Mouse (Mus musculus) midbrain, embryonic 12.5 days (tissue): ENCODE measurements around the gene Tldc2. TPM values are rescaled to one million over a fixed set of nuclear protein-coding genes. Genes with fewer than 3 reads are reported as not detected.

Experiments used
- ATAC-seq: fragments of 200-750 bp; cut with Nextera tagmentation; 2 replicates; pipeline ENCODE4 v1.8.0; 2017; ENCODE audit warnings: low read depth, moderate TSS enrichment, moderate library complexity; ENCODE audit not compliant: low FRiP score
- H3K27ac ChIP-seq: fragments of 300-500 bp; sonication (generic); replicated peaks from 2 replicates; pipeline ENCODE4 v1.5.1; 2016; ENCODE audit warnings: mild to moderate bottlenecking
- H3K27me3 ChIP-seq: fragments of 300-500 bp; sonication (generic); 2 replicates; pipeline ENCODE4 v1.6.1; 2016; ENCODE audit warnings: mild to moderate bottlenecking
- H3K36me3 ChIP-seq: fragments of 300-500 bp; sonication (generic); 2 replicates; pipeline ENCODE4 v1.6.1; 2016
- H3K4me1 ChIP-seq: fragments of 300-500 bp; sonication (generic); 2 replicates; pipeline ENCODE4 v1.6.1; 2016
- H3K4me2 ChIP-seq: fragments of 300-500 bp; sonication (generic); replicated peaks from 2 replicates; pipeline ENCODE4 v1.6.1; 2016; ENCODE audit warnings: mild to moderate bottlenecking, moderate library complexity
- H3K4me3 ChIP-seq: fragments of 300-500 bp; sonication (generic); 2 replicates; pipeline ENCODE4 v1.5.1; 2016; ENCODE audit warnings: mild to moderate bottlenecking
- H3K9ac ChIP-seq: fragments of 300-500 bp; sonication (generic); replicated peaks from 2 replicates; pipeline ENCODE4 v1.6.1; 2016; ENCODE audit warnings: mild to moderate bottlenecking, moderate library complexity
- H3K9me3 ChIP-seq: fragments of 300-500 bp; sonication (generic); 2 replicates; pipeline ENCODE4 v1.6.1; 2016; ENCODE audit warnings: mild to moderate bottlenecking
- WGBS: fragments of 180-500 bp; shearing (Covaris S2); methylation state at CpG from one replicate; pipeline ENCODE4 v1.1.7; 2016; 5-methylcytosine and 5-hydroxymethylcytosine counted together
- polyA plus RNA-seq: library from polyadenylated mRNA; unstranded; fragments of >200 nt; fragmentation: Nextera tagmentation; extraction: Ambion mirVana; gene quantifications from 2 replicates; pipeline ENCODE4 v1.2.1, GENCODE M21; 2016

The Tldc2 gene
- polyA plus RNA-seq, 1 experiment from 2014 or later = not detected

- WGBS = 96% methylated on average over 5 of the region's 5 CpGs
- Histone ChIP-seq H3K27me3 (no peaks in the 10 kb centered on the region), H3K9me3 (no peaks in the 10 kb centered on the region), H3K4me3 (no peak overlapping the region), H3K4me2 (no peak overlapping the region), H3K36me3 (peaks cover 63% of the 10 kb centered on the region), H3K27ac (no peak overlapping the region), H3K4me1 (peaks cover 34% of the 10 kb centered on the region), H3K9ac (no peak overlapping the region)
- ATAC-seq = no peak
These were observed 33.7 kb upstream of the Tldc2 start for GRCm38 (mm10) chr2:157053124-157053523.

GRCm38 (mm10) chr2:157053787-157054186, 33.1 kb upstream of the Tldc2 start:
- peaks cover 36% of the 10 kb centered on the region for H3K4me1 ChIP-seq
- ATAC-seq = no peak
- H3K9ac ChIP-seq = no peak overlapping the region
- peaks cover 62% of the 10 kb centered on the region for H3K36me3 ChIP-seq
- no peak overlapping the region for H3K4me3 ChIP-seq
- H3K27ac ChIP-seq = no peak overlapping the region
- no peaks in the 10 kb centered on the region for H3K27me3 ChIP-seq
- H3K9me3 ChIP-seq = no peaks in the 10 kb centered on the region
- WGBS = 70% methylated on average over 4 of the region's 4 CpGs
- no peak overlapping the region for H3K4me2 ChIP-seq

GRCm38 (mm10) chr2:157054297-157054696, 32.6 kb upstream of the Tldc2 start:
- Histone ChIP-seq H3K4me3 (no peak overlapping the region), H3K9ac (no peak overlapping the region), H3K4me1 (peaks cover 37% of the 10 kb centered on the region), H3K4me2 (no peak overlapping the region), H3K27ac (no peak overlapping the region), H3K27me3 (no peaks in the 10 kb centered on the region), H3K9me3 (no peaks in the 10 kb centered on the region), H3K36me3 (peaks cover 60% of the 10 kb centered on the region)
- no peak for ATAC-seq
- 95% methylated on average over 8 of the region's 8 CpGs for WGBS

- no peak overlapping the region for H3K9ac ChIP-seq
- peaks cover 65% of the 10 kb centered on the region for H3K36me3 ChIP-seq
- 83% methylated on average over 5 of the region's 5 CpGs for WGBS
- no peaks in the 10 kb centered on the region for H3K9me3 ChIP-seq
- no peak overlapping the region for H3K4me3 ChIP-seq
- peaks cover 36% of the 10 kb centered on the region for H3K4me1 ChIP-seq
- no peak for ATAC-seq
- no peak overlapping the region for H3K27ac ChIP-seq
- no peaks in the 10 kb centered on the region for H3K27me3 ChIP-seq
- H3K4me2 ChIP-seq = no peak overlapping the region
These were observed 32.0 kb upstream of the Tldc2 start for GRCm38 (mm10) chr2:157054816-157055215.

GRCm38 (mm10) chr2:157055721-157056120, 31.1 kb upstream of the Tldc2 start:
- Histone ChIP-seq H3K36me3 (peaks cover 68% of the 10 kb centered on the region), H3K9me3 (no peaks in the 10 kb centered on the region), H3K4me1 (peaks cover 27% of the 10 kb centered on the region), H3K27ac (no peak overlapping the region), H3K9ac (no peak overlapping the region), H3K4me3 (no peak overlapping the region), H3K4me2 (no peak overlapping the region), H3K27me3 (no peaks in the 10 kb centered on the region)
- 90% methylated on average over 6 of the region's 6 CpGs for WGBS
- ATAC-seq = no peak

GRCm38 (mm10) chr2:157057186-157057585, 29.7 kb upstream of the Tldc2 start:
- Histone ChIP-seq H3K4me2 (no peak overlapping the region), H3K27ac (no peak overlapping the region), H3K36me3 (peaks cover 55% of the 10 kb centered on the region), H3K9ac (no peak overlapping the region), H3K4me3 (no peak overlapping the region), H3K27me3 (no peaks in the 10 kb centered on the region), H3K4me1 (peaks cover 22% of the 10 kb centered on the region), H3K9me3 (no peaks in the 10 kb centered on the region)
- ATAC-seq = no peak
- WGBS = 89% methylated on average over 3 of the region's 3 CpGs

- Histone ChIP-seq H3K9me3 (no peaks in the 10 kb centered on the region), H3K27me3 (no peaks in the 10 kb centered on the region), H3K36me3 (peaks cover 50% of the 10 kb centered on the region), H3K9ac (no peak overlapping the region), H3K27ac (peak overlapping the region; percentile 92), H3K4me3 (no peak overlapping the region), H3K4me2 (no peak overlapping the region), H3K4me1 (peaks cover 22% of the 10 kb centered on the region)
- 88% methylated on average over 4 of the region's 4 CpGs for WGBS
- ATAC-seq = no peak
These were observed 29.1 kb upstream of the Tldc2 start for GRCm38 (mm10) chr2:157057758-157058157.

- Histone ChIP-seq H3K27me3 (no peaks in the 10 kb centered on the region), H3K27ac (peak overlapping the region; percentile 92), H3K4me2 (peak overlapping the region; percentile 46), H3K4me1 (peaks cover 26% of the 10 kb centered on the region), H3K36me3 (peaks cover 43% of the 10 kb centered on the region), H3K9me3 (no peaks in the 10 kb centered on the region), H3K9ac (peak overlapping the region; percentile 37; the same call in 1 of the 2 replicates), H3K4me3 (0 out of 2 replicates have a peak overlapping the region, but pooled peaks have one; percentile 21)
- WGBS = 13% methylated on average over 15 of the region's 18 CpGs
- peak; percentile 91 for ATAC-seq
These were observed 28.4 kb upstream of the Tldc2 start for GRCm38 (mm10) chr2:157058342-157058998.

- Histone ChIP-seq H3K9ac (peak overlapping the region; percentile 37; the same call in 1 of the 2 replicates), H3K4me1 (peaks cover 28% of the 10 kb centered on the region), H3K27ac (peak overlapping the region; percentile 92), H3K36me3 (peaks cover 38% of the 10 kb centered on the region), H3K4me2 (peak overlapping the region; percentile 46; the same call in 1 of the 2 replicates), H3K27me3 (no peaks in the 10 kb centered on the region), H3K9me3 (no peaks in the 10 kb centered on the region), H3K4me3 (no peak overlapping the region)
- WGBS = 58% methylated on average over 8 of the region's 8 CpGs
- no peak for ATAC-seq
These were observed 27.7 kb upstream of the Tldc2 start for GRCm38 (mm10) chr2:157059166-157059565.

- no peak overlapping the region for H3K27ac ChIP-seq
- H3K9me3 ChIP-seq = no peaks in the 10 kb centered on the region
- H3K27me3 ChIP-seq = no peaks in the 10 kb centered on the region
- H3K4me3 ChIP-seq = no peak overlapping the region
- no peak overlapping the region for H3K4me2 ChIP-seq
- H3K36me3 ChIP-seq = peaks cover 30% of the 10 kb centered on the region
- WGBS = 95% methylated on average over 14 of the region's 14 CpGs
- ATAC-seq = no peak
- H3K9ac ChIP-seq = no peak overlapping the region
- H3K4me1 ChIP-seq = peaks cover 37% of the 10 kb centered on the region
These were observed 26.8 kb upstream of the Tldc2 start for GRCm38 (mm10) chr2:157060037-157060436.

GRCm38 (mm10) chr2:157060557-157061305, 26.1 kb upstream of the Tldc2 start:
- H3K9ac ChIP-seq = no peak overlapping the region
- H3K36me3 ChIP-seq = peaks cover 24% of the 10 kb centered on the region
- no peak overlapping the region for H3K4me3 ChIP-seq
- no peaks in the 10 kb centered on the region for H3K27me3 ChIP-seq
- no peak for ATAC-seq
- peaks cover 41% of the 10 kb centered on the region for H3K4me1 ChIP-seq
- H3K27ac ChIP-seq = no peak overlapping the region
- WGBS = 92% methylated on average over 11 of the region's 11 CpGs
- no peaks in the 10 kb centered on the region for H3K9me3 ChIP-seq
- no peak overlapping the region for H3K4me2 ChIP-seq

- H3K4me1 ChIP-seq = peaks cover 49% of the 10 kb centered on the region
- no peaks in the 10 kb centered on the region for H3K9me3 ChIP-seq
- no peak for ATAC-seq
- 82% methylated on average over 4 of the region's 4 CpGs for WGBS
- H3K27ac ChIP-seq = peak overlapping the region; percentile 8; the same call in 1 of the 2 replicates
- no peaks in the 10 kb centered on the region for H3K27me3 ChIP-seq
- H3K36me3 ChIP-seq = peaks cover 9% of the 10 kb centered on the region
- peak overlapping the region; percentile 34; the same call in 1 of the 2 replicates for H3K9ac ChIP-seq
- H3K4me2 ChIP-seq = no peak overlapping the region
- H3K4me3 ChIP-seq = no peak overlapping the region
These were observed 23.6 kb upstream of the Tldc2 start for GRCm38 (mm10) chr2:157063241-157063700.
